Mouse (Mus musculus): ENCODE data around the gene Olfr625-ps1. TPM values are rescaled to one million over a fixed set of nuclear protein-coding genes. Genes with fewer than 3 reads are reported as not detected.
"Not testable (repeated sequence)": the region's sequence is repeated elsewhere in the genome, so short reads cannot be mapped to it uniquely, and the experiment has no call there.

Gene Olfr625-ps1
- not detected in 2 replicates for polyA plus RNA-seq (2012; rRNA removed)

GRCm38 (mm10) chr7:103682420-103682819 lies at the start of gene Olfr625-ps1:
Gene Olfr625-ps1, plus strand, starts transcription at chr7:103682720.
- DNase-seq (ENCODE audit: extremely low spot score in 1 of 2, low spot score in 1 of 2) = no peak

GRCm38 (mm10) chr7:103636795-103637194 lies 45.7 kb upstream of the Olfr625-ps1 start:
- no peak for DNase-seq (ENCODE audit: extremely low spot score in 1 of 2, low spot score in 1 of 2)

DNA sequence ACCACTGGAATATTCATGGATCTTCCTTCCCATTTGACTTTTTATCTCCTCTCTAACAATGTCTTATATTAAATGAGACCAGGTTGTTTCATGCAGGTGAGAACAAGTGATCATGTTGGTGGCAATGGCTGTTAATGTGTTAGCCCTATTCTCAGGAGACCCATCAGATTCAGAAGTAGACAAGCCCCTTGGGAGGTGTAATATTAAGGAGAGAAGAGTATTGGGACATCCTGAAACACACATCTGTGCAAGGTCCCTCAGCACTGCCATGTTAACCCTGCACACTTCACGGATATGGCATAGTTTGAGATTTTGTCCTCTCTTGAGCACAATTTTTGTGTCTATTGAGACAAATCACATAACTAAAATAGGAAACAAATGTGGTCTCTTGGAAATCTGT lies 39.9 kb upstream of the Olfr625-ps1 start, which contains the start of gene Olfr622:
Olfr622 (minus strand) TSS at position 101 of the 400 bp plus-strand sequence.
- no peak for DNase-seq (ENCODE audit: extremely low spot score in 1 of 2, low spot score in 1 of 2)

- DNase-seq (ENCODE audit: extremely low spot score in 1 of 2, low spot score in 1 of 2) = no peak
Observed at GRCm38 (mm10) chr7:103644070-103644469, 38.5 kb upstream of the Olfr625-ps1 start.

GRCm38 (mm10) chr7:103663598-103663997 lies 18.9 kb upstream of the Olfr625-ps1 start, which contains the start of gene Olfr623:
Gene Olfr623, minus strand, starts transcription at chr7:103663698.
- DNase-seq (ENCODE audit: extremely low spot score in 1 of 2, low spot score in 1 of 2) = no peak

DNA sequence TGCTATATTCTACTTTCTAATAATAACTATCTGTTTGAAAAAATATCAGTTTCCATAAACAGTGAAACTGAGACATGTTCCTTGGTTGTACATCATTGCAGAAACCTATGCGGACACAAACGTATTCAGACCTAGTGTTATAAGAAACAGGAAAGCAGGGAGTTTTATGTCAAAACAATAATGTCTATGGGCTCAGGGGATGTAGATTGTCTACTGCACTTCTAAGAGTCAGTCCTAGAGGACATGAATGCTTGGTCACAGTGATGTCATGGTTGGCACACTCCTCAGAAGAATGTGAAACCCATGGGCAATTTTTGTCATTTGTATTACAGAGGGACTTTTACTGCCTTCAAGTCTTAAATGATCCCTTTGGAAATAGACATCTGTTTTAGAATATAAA lies 11.4 kb upstream of the Olfr625-ps1 start, which contains the start of gene Olfr624:
Olfr624 (minus strand) TSS at position 101 of the 400 bp plus-strand sequence.
- DNase-seq (ENCODE audit: extremely low spot score in 1 of 2, low spot score in 1 of 2) = no peak

DNA sequence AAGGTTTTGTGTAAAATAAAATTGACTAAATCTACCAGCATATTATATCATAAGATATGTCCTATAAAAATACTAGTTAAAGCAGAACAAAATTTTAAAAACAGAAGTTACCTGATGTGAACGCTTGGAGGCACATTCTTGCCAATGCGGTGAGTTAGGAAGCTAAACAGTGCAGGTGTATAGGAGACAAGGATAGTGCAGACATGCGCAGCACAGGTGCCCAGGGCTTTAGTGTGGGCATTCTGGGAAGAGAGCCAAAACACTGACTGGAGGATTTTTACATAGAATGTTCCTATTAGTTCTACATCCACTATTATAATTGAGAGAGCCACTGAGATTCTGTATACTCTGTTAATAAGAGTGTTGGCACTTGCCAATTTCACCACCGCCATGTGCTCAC lies 16.9 kb downstream of the Olfr625-ps1 start:
- no peak for DNase-seq (ENCODE audit: extremely low spot score in 1 of 2, low spot score in 1 of 2)

- no peak for DNase-seq (ENCODE audit: extremely low spot score in 1 of 2, low spot score in 1 of 2)
Observed at GRCm38 (mm10) chr7:103712024-103712423, 29.5 kb downstream of the Olfr625-ps1 start.

DNA sequence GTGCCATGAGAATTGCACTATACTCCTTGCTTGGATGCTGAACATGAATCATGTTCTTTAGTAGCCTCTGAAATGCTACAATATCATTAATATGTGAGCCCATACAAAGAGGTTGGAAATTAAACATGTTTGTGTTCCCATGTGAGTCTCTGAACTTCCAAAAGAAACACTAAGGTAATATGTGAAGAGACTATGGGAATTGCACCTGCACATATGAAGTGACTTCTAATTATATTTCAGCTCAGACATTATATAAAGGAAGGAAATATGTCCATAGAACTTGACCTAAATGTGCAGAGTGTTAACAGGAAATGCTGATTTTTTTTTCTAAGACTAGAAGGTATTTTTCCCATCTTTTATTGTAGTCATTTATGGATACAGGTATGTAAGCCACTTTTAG lies 31.9 kb downstream of the Olfr625-ps1 start, which contains the start of gene Olfr243:
Olfr243 (plus strand) TSS at position 301 of the 400 bp plus-strand sequence.
- no peak for DNase-seq (ENCODE audit: extremely low spot score in 1 of 2, low spot score in 1 of 2)

DNA sequence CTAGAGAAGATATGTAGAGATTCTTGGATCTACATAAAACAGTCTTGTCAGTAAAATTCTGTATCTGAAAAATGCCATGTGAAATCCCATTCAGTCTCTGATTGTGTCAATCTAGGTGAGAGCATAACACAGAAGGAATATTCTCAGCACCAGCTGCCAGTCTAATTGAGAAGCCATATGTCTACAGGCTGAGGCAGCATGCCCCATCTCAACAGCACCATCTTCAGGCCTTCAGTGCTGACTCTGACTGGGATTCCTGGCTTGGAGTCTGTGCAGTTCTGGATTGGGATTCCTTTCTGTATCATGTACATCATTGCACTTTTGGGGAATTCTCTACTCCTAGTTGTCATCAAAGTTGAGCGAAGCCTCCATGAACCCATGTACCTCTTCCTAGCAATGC lies 33.9 kb downstream of the Olfr625-ps1 start:
- not testable (repeated sequence) for DNase-seq (ENCODE audit: extremely low spot score in 1 of 2, low spot score in 1 of 2)

DNA sequence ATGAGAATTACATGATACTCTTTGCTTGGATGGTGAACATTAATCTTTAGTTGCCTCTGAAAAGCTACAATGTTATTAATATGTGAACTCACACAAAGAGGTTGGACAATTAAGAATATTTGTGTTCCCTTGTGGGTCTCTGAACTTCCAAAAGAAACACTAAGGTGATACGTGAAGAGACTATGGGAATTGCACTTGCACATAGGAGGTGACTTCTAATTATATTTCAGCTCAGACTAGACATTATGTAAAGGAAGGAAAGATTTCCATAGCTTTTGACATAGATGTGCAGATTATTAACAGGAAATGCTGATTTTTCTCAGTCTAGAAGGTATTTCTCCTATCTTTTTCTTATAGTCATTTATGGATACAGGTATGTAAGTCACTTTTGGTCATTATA lies 47.6 kb downstream of the Olfr625-ps1 start, which contains the start of gene Olfr628:
Olfr628 (plus strand) TSS at position 301 of the 400 bp plus-strand sequence.
- DNase-seq (ENCODE audit: extremely low spot score in 1 of 2, low spot score in 1 of 2) = no peak

Other genes with a start within 250 kb of the Olfr625-ps1 start
- gene Olfr605, start 237.3 kb upstream of the Olfr625-ps1 start, polyA plus RNA-seq (2012; rRNA removed) = not detected in 2 replicates
- gene Olfr606, start 233.7 kb upstream of the Olfr625-ps1 start, polyA plus RNA-seq (2012; rRNA removed) = not detected in 2 replicates
- gene Olfr607, start 218.6 kb upstream of the Olfr625-ps1 start, polyA plus RNA-seq (2012; rRNA removed) = not detected in 2 replicates
- not detected in 2 replicates for gene Olfr608, start 212.8 kb upstream of the Olfr625-ps1 start, polyA plus RNA-seq (2012; rRNA removed)
- gene Olfr609, start 184.7 kb upstream of the Olfr625-ps1 start, polyA plus RNA-seq (2012; rRNA removed) = not detected in 2 replicates
- gene Olfr610, start 170.6 kb upstream of the Olfr625-ps1 start, polyA plus RNA-seq (2012; rRNA removed) = not detected in 2 replicates
- gene Olfr611, start 161.9 kb upstream of the Olfr625-ps1 start, polyA plus RNA-seq (2012; rRNA removed) = not detected in 2 replicates
- not detected in 2 replicates for gene Olfr612, start 140.0 kb upstream of the Olfr625-ps1 start, polyA plus RNA-seq (2012; rRNA removed)
- not detected in 2 replicates for gene Olfr613, start 134.6 kb upstream of the Olfr625-ps1 start, polyA plus RNA-seq (2012; rRNA removed)
- gene Olfr615, start 126.6 kb upstream of the Olfr625-ps1 start, polyA plus RNA-seq (2012; rRNA removed) = not detected in 2 replicates
- gene Olfr616, start 113.6 kb upstream of the Olfr625-ps1 start, polyA plus RNA-seq (2012; rRNA removed) = not detected in 2 replicates
- gene Olfr617, start 109.7 kb upstream of the Olfr625-ps1 start, polyA plus RNA-seq (2012; rRNA removed) = not detected in 2 replicates
- gene Olfr618, start 92.6 kb upstream of the Olfr625-ps1 start, polyA plus RNA-seq (2012; rRNA removed) = not detected in 2 replicates
- not detected in 2 replicates for gene Olfr619, start 82.1 kb upstream of the Olfr625-ps1 start, polyA plus RNA-seq (2012; rRNA removed)
- not detected in 2 replicates for gene Olfr620, start 70.2 kb upstream of the Olfr625-ps1 start, polyA plus RNA-seq (2012; rRNA removed)
- gene Olfr622, start 40.0 kb upstream of the Olfr625-ps1 start, polyA plus RNA-seq (2012; rRNA removed) = not detected in 2 replicates
- gene Olfr623, start 19.0 kb upstream of the Olfr625-ps1 start, polyA plus RNA-seq (2012; rRNA removed) = not detected in 2 replicates
- 0.02 TPM in 1 of 2 replicates, not detected in the other for gene Olfr624, start 11.5 kb upstream of the Olfr625-ps1 start, polyA plus RNA-seq (2012; rRNA removed)
- not detected in 2 replicates for gene Olfr243, start 32.0 kb downstream of the Olfr625-ps1 start, polyA plus RNA-seq (2012; rRNA removed)
- gene Olfr628, start 47.7 kb downstream of the Olfr625-ps1 start, polyA plus RNA-seq (2012; rRNA removed) = not detected in 2 replicates
- gene Olfr629, start 62.2 kb downstream of the Olfr625-ps1 start, polyA plus RNA-seq (2012; rRNA removed) = not detected in 2 replicates
- gene Olfr630, start 74.6 kb downstream of the Olfr625-ps1 start, polyA plus RNA-seq (2012; rRNA removed) = not detected in 2 replicates
- gene Olfr69, start 88.9 kb downstream of the Olfr625-ps1 start, polyA plus RNA-seq (2012; rRNA removed) = not detected in 2 replicates
- gene Olfr68, start 97.0 kb downstream of the Olfr625-ps1 start, polyA plus RNA-seq (2012; rRNA removed) = not detected in 2 replicates
- not detected in 2 replicates for gene Olfr67, start 109.1 kb downstream of the Olfr625-ps1 start, polyA plus RNA-seq (2012; rRNA removed)
- 66.4 and 91.1 TPM in 2 replicates for gene Hbb-bt, start 131.3 kb downstream of the Olfr625-ps1 start, polyA plus RNA-seq (2012; rRNA removed)
- 468 and 610 TPM in 2 replicates for gene Hbb-bs, start 145.4 kb downstream of the Olfr625-ps1 start, polyA plus RNA-seq (2012; rRNA removed)
- gene Hbb-bh2, start 157.8 kb downstream of the Olfr625-ps1 start, polyA plus RNA-seq (2012; rRNA removed) = not detected in 2 replicates
- 2.1 and 9.1 TPM in 2 replicates for gene Hbb-bh1, start 160.4 kb downstream of the Olfr625-ps1 start, polyA plus RNA-seq (2012; rRNA removed)
- gene Hbb-y, start 170.5 kb downstream of the Olfr625-ps1 start, polyA plus RNA-seq (2012; rRNA removed) = 20.5 and 59.2 TPM in 2 replicates
- gene Olfr66, start 203.5 kb downstream of the Olfr625-ps1 start, polyA plus RNA-seq (2012; rRNA removed) = not detected in 2 replicates
- not detected in 2 replicates for gene Olfr64, start 211.8 kb downstream of the Olfr625-ps1 start, polyA plus RNA-seq (2012; rRNA removed)
- gene Olfr65, start 220.8 kb downstream of the Olfr625-ps1 start, polyA plus RNA-seq (2012; rRNA removed) = not detected in 2 replicates
- gene Olfr631, start 246.1 kb downstream of the Olfr625-ps1 start, polyA plus RNA-seq (2012; rRNA removed) = not detected in 2 replicates